Mouse (Mus musculus): Measurements from ENCODE around the gene Gm49395. TPM values are rescaled to one million over a fixed set of nuclear protein-coding genes. Genes with fewer than 3 reads are reported as not detected.

The Gm49395 gene
- total RNA-seq, 1 experiment from 2014 or later, result 11.1 TPM

- peak; percentile 52 for ATAC-seq (replicated peaks; ENCODE audit: low read depth, poor library complexity, severe bottlenecking)
Measured at GRCm38 (mm10) chr13:115067968-115068330, 33.8 kb downstream of the Gm49395 start.

GRCm38 (mm10) chr13:115067324-115067967, 34.3 kb downstream of the Gm49395 start:
- ATAC-seq (replicated peaks; ENCODE audit: low read depth, poor library complexity, severe bottlenecking), result no peak

- no peak for ATAC-seq (replicated peaks; ENCODE audit: low read depth, poor library complexity, severe bottlenecking)
Measured at GRCm38 (mm10) chr13:115057555-115057954, 44.2 kb downstream of the Gm49395 start.

GRCm38 (mm10) chr13:115054783-115055182, 46.9 kb downstream of the Gm49395 start:
- no peak for ATAC-seq (replicated peaks; ENCODE audit: low read depth, poor library complexity, severe bottlenecking)

GRCm38 (mm10) chr13:115052568-115052967, 49.2 kb downstream of the Gm49395 start:
- ATAC-seq (replicated peaks; ENCODE audit: low read depth, poor library complexity, severe bottlenecking), result no peak

GRCm38 (mm10) chr13:115050660-115051559, 50.8 kb downstream of the Gm49395 start:
- no peak for ATAC-seq (replicated peaks; ENCODE audit: low read depth, poor library complexity, severe bottlenecking)

GRCm38 (mm10) chr13:115042652-115043051, 59.1 kb downstream of the Gm49395 start:
- no peak for ATAC-seq (replicated peaks; ENCODE audit: low read depth, poor library complexity, severe bottlenecking)

GRCm38 (mm10) chr13:115037304-115037703, 64.4 kb downstream of the Gm49395 start:
- ATAC-seq (replicated peaks; ENCODE audit: low read depth, poor library complexity, severe bottlenecking), result no peak

GRCm38 (mm10) chr13:115035387-115035786, 66.3 kb downstream of the Gm49395 start:
- ATAC-seq (replicated peaks; ENCODE audit: low read depth, poor library complexity, severe bottlenecking), result no peak

GRCm38 (mm10) chr13:115033135-115033534, 68.6 kb downstream of the Gm49395 start:
- ATAC-seq (replicated peaks; ENCODE audit: low read depth, poor library complexity, severe bottlenecking), result no peak

GRCm38 (mm10) chr13:115031177-115032000, 70.3 kb downstream of the Gm49395 start:
- no peak for ATAC-seq (replicated peaks; ENCODE audit: low read depth, poor library complexity, severe bottlenecking)

GRCm38 (mm10) chr13:115025394-115025793, 76.3 kb downstream of the Gm49395 start:
- ATAC-seq (replicated peaks; ENCODE audit: low read depth, poor library complexity, severe bottlenecking), result no peak

GRCm38 (mm10) chr13:115022117-115022787, 79.5 kb downstream of the Gm49395 start:
- ATAC-seq (replicated peaks; ENCODE audit: low read depth, poor library complexity, severe bottlenecking), result no peak

GRCm38 (mm10) chr13:115021411-115021810, 80.3 kb downstream of the Gm49395 start:
- ATAC-seq (replicated peaks; ENCODE audit: low read depth, poor library complexity, severe bottlenecking), result 0 out of 2 replicates have a peak, but pooled peaks have one; percentile 22

- ATAC-seq (replicated peaks; ENCODE audit: low read depth, poor library complexity, severe bottlenecking), result peak; percentile 60; the same call in 1 of the 2 replicates
Measured at GRCm38 (mm10) chr13:115020727-115021126, 81.0 kb downstream of the Gm49395 start.

GRCm38 (mm10) chr13:115017545-115017944, 84.2 kb downstream of the Gm49395 start:
- no peak for ATAC-seq (replicated peaks; ENCODE audit: low read depth, poor library complexity, severe bottlenecking)

- peak; percentile 77 for ATAC-seq (replicated peaks; ENCODE audit: low read depth, poor library complexity, severe bottlenecking)
Measured at GRCm38 (mm10) chr13:115011547-115011946, 90.2 kb downstream of the Gm49395 start.

GRCm38 (mm10) chr13:115006213-115006835, 95.4 kb downstream of the Gm49395 start:
- no peak for ATAC-seq (replicated peaks; ENCODE audit: low read depth, poor library complexity, severe bottlenecking)

- no peak for ATAC-seq (replicated peaks; ENCODE audit: low read depth, poor library complexity, severe bottlenecking)
Measured at GRCm38 (mm10) chr13:115005342-115005741, 96.4 kb downstream of the Gm49395 start.
